Mouse (Mus musculus) midbrain, embryonic 10.5 days (tissue): ENCODE results near the gene Gm14139. TPM values are rescaled to one million over a fixed set of nuclear protein-coding genes. Genes with fewer than 3 reads are reported as not detected.
"Not testable (repeated sequence)": the region's sequence is repeated elsewhere in the genome, so short reads cannot be mapped to it uniquely, and the experiment has no call there.

ENCODE experiments used
- DNase-seq: peaks from one replicate; pipeline ENCODE4 v3.0.0-alpha.2; 2017; ENCODE audit warnings: low spot score
- H3K27ac ChIP-seq: fragments of 300-500 bp; sonication (generic); replicated peaks from 2 replicates; pipeline ENCODE4 v1.5.1; 2016; ENCODE audit warnings: mild to moderate bottlenecking
- H3K27me3 ChIP-seq: fragments of 300-500 bp; sonication (generic); 2 replicates; pipeline ENCODE4 v1.6.1; 2016; ENCODE audit warnings: low read depth, mild to moderate bottlenecking; ENCODE audit not compliant: poor library complexity, severe bottlenecking
- H3K36me3 ChIP-seq: fragments of 300-500 bp; sonication (generic); 2 replicates; pipeline ENCODE4 v1.6.1; 2016; ENCODE audit warnings: mild to moderate bottlenecking, moderate library complexity
- H3K4me1 ChIP-seq: fragments of 300-500 bp; sonication (generic); 2 replicates; pipeline ENCODE4 v1.6.1; 2016
- H3K4me3 ChIP-seq: fragments of 300-500 bp; sonication (generic); 2 replicates; pipeline ENCODE4 v1.5.1; 2016; ENCODE audit warnings: mild to moderate bottlenecking, moderate library complexity
- H3K9me3 ChIP-seq: fragments of 300-500 bp; sonication (generic); replicated peaks from 2 replicates; pipeline ENCODE4 v1.6.1; 2016; ENCODE audit warnings: mild to moderate bottlenecking
- WGBS: fragments of 180-500 bp; shearing (Covaris S2); methylation state at CpG from one replicate; pipeline ENCODE4 v1.1.7; 2016; 5-methylcytosine and 5-hydroxymethylcytosine counted together
- polyA plus RNA-seq: library from polyadenylated mRNA; unstranded; fragments of >200 nt; fragmentation: Nextera tagmentation; extraction: Ambion mirVana; gene quantifications from 2 replicates; pipeline ENCODE4 v1.2.1, GENCODE M21; 2016

Gene Gm14139
- polyA plus RNA-seq = 0.12 TPM in 1 of 2 replicates, not detected in the other

DNA sequence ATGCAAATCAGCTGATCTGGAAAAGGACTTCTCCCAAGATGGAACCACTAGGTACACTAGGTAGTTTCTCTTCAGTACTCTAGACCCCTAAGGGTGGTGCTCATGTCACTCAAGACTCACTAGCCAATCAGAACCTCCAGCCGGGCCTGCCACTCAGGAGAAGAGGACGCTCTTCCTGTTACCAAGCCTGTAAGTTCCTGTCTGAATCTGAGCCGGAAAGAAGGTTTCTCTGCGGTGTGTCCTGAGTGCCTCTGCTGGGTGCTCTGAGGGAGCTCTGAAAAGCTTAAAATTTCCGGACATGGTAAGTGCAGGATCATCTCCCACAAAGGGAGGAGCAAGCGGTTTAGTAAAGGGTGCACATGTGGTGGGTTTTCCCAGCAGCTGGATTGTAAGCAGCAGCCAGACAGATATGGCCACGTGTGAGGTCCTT is at the start of gene Gm14139:
TSS of gene Gm14139 (plus strand) at position 186 of the 430 bp plus-strand sequence.
- 76% methylated on average over 7 of the region's 7 CpGs for WGBS

DNA sequence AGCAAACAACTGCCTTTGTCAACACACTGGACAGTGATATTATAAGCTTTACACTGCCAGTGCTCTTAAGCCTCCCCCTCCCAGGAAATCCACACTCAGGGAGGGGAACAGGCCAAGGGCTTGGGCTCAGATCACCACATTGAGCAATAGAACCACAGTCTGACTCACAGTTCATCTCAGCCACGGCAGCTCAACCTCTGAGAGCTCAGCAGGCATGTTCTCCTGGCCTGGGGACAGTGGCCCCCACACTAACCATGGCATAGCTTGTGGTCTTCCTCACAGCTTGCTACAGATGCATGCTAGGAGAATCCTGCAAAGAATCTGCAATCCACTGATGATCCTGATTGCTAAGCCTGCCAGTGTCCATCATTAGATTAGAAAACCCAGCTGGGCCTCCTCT is 49.6 kb upstream of the Gm14139 start:
- not testable (repeated sequence) for H3K4me1 ChIP-seq, H3K4me3 ChIP-seq, H3K27ac ChIP-seq, H3K27me3 ChIP-seq, DNase-seq
- H3K36me3 ChIP-seq = peaks cover 66% of the 10 kb centered on the region
- 79% methylated on average over 1 of the region's 1 CpGs for WGBS
- peaks cover 45% of the 10 kb centered on the region for H3K9me3 ChIP-seq

More for the DNA sequence above, at the start of gene Gm14139:
- H3K27me3 ChIP-seq, H3K4me3 ChIP-seq, H3K4me1 ChIP-seq, H3K36me3 ChIP-seq, DNase-seq, H3K27ac ChIP-seq: not testable (repeated sequence)
- peaks cover 17% of the 10 kb centered on the region; the same call in 1 of the 2 replicates for H3K9me3 ChIP-seq

DNA sequence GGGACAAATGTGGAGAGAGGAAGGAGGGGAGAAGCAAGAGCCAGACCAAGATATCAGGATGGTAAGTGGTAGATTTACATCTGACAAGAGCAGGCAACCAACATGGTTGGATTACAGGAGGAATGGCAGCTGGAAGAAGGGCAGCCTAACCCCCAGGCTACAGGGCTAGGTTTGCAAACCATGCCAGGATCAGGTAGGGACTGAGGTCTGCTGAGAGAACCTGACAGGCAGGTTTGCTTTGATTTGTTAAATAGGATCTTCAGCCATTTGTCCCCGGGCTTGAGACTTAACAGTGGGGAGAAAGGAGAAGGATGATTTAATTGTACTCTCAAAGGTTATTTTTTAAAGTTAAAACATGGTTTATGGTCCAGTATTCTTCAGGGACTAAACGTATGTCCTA is 48.8 kb upstream of the Gm14139 start:
- Histone ChIP-seq H3K4me3 (no peak overlapping the region), H3K4me1 (peaks cover 9% of the 10 kb centered on the region), H3K27ac (no peak overlapping the region), H3K36me3 (peaks cover 58% of the 10 kb centered on the region), H3K27me3 (no peaks in the 10 kb centered on the region), H3K9me3 (peaks cover 38% of the 10 kb centered on the region)
- 86% methylated on average over 2 of the region's 2 CpGs for WGBS
- DNase-seq = no peak

DNA sequence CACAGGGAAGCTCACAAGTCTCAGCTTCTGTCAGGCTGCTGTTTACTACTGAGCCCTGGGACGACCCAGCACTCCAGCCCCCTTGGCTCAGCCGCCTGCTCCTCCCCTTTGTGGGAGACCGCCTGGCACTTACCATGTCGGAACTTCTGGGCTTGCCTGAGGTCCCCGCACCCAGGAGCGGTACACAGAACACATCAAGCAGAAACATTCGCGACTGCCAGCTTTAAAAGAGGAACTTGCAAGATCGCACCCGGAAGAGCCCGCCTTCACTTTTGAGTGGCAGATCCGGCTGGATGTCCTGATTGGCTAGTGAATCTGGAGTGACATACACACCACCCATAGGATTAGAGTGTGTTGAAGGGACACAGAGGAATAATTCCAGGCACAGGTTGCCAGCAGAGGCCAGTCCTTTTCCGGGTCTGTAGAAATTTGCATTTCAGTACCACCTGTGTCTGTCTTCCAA is 45.1 kb upstream of the Gm14139 start, which contains the start of gene Zfp120:
TSS of gene Zfp120 (minus strand) at position 274 of the 463 bp plus-strand sequence.
- peak; percentile 80 for DNase-seq
- Histone ChIP-seq H3K4me1 (peaks cover 9% of the 10 kb centered on the region), H3K27ac (peak within 1 kb of the TSS; percentile 86), H3K9me3 (peaks cover 9% of the 10 kb centered on the region; the same call in 1 of the 2 replicates), H3K36me3 (peaks cover 28% of the 10 kb centered on the region), H3K4me3 (peak within 1 kb of the TSS; percentile 85), H3K27me3 (no peaks in the 10 kb centered on the region)
- WGBS = under 1% methylated on average over 13 of the region's 13 CpGs

DNA sequence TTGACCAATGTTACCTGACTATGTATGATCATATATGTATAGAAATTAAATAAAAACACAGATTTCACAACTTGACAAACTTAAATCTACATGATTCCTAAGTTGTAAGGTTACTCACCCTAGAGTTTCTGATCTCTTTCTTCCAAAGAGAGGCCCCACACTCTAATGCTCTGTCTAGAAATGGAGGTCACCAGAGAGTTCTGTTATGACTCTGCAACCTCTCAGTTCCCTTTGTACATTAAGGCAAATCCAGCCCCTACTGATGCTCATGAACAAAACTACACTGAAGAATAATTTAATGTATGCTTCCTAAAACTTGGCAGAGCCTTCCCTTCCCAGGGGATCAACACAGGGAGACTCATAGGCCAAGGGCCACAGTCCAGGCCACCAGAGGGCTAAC is 14.9 kb upstream of the Gm14139 start:
- 0 out of 2 replicates have a peak, but pooled peaks cover 2% of the 10 kb centered on the region for H3K9me3 ChIP-seq
- no peak overlapping the region for H3K4me3 ChIP-seq
- no peaks in the 10 kb centered on the region for H3K27me3 ChIP-seq
- H3K4me1 ChIP-seq = no peaks in the 10 kb centered on the region
- DNase-seq = no peak
- no peaks in the 10 kb centered on the region for H3K36me3 ChIP-seq
- no peak overlapping the region for H3K27ac ChIP-seq

DNA sequence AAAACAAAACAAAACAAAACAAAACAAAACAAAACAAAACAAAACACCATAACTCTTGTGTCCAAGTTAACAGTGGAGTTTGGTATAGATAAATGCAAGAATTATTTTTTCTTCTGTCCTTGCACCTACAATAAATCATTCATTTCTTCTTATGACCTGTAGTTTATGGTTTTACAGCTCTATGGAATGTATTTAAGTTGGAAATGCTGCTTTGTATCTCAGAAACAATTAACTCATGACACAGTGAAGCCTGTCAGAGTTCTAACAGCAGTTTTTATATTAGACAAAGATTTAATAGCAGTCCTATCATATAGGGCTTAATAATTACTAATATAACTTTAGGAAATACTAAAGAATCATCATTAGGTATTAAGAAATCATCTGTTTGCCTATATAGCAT is 7.7 kb upstream of the Gm14139 start:
- Histone ChIP-seq H3K4me3 (no peak overlapping the region), H3K4me1 (no peaks in the 10 kb centered on the region), H3K9me3 (peaks cover 28% of the 10 kb centered on the region; the same call in 1 of the 2 replicates), H3K36me3 (no peaks in the 10 kb centered on the region), H3K27ac (no peak overlapping the region), H3K27me3 (no peaks in the 10 kb centered on the region)
- no peak for DNase-seq

DNA sequence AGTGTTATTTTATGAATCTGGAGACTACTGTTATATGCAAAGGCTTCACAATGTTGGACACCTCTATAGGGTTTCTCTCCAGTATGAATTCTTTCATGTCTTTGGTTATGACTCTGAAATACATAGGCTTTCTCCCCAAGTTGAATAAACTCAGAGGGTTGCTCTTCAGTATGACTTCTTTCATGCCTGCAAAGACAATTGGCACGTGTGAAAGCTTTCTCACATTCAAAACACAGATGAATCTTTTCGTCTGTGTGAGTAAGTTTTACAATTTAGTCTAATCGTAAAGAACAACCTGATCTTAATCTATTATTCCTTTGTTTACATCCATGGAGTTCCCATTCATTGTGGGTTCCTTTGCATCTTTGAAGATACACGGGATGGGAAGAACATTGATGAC is 2.0 kb upstream of the Gm14139 start, which contains the start of gene Gm10770:
TSS of gene Gm10770 (minus strand) at position 101 of the 400 bp plus-strand sequence.
- not testable (repeated sequence) for DNase-seq, H3K4me1 ChIP-seq, H3K36me3 ChIP-seq, H3K27me3 ChIP-seq, H3K4me3 ChIP-seq, H3K27ac ChIP-seq
- WGBS = 86% methylated on average over 4 of the region's 4 CpGs
- peaks cover 28% of the 10 kb centered on the region; the same call in 1 of the 2 replicates for H3K9me3 ChIP-seq

DNA sequence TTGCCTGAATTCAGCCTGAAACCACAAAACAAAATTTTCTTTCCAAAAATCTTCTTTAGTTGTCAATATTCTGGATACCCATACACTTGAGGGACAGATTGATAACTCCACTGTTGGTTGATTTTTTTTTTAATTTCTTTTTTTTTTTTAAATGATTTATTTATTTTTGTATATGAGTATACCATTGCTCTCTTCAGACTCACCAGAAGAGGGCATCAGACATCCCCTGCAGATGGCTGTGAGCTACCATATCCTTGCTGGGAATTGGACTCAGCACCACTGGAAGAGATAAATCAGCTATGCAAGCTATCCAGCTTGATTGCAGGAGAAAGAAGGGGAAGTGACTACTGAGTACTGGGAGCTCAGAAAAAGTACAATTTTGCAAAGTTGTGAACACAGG is 509 bp upstream of the Gm14139 start:
- H3K4me1 ChIP-seq, H3K36me3 ChIP-seq: not testable (repeated sequence)
- peaks cover 22% of the 10 kb centered on the region; the same call in 1 of the 2 replicates for H3K9me3 ChIP-seq

DNA sequence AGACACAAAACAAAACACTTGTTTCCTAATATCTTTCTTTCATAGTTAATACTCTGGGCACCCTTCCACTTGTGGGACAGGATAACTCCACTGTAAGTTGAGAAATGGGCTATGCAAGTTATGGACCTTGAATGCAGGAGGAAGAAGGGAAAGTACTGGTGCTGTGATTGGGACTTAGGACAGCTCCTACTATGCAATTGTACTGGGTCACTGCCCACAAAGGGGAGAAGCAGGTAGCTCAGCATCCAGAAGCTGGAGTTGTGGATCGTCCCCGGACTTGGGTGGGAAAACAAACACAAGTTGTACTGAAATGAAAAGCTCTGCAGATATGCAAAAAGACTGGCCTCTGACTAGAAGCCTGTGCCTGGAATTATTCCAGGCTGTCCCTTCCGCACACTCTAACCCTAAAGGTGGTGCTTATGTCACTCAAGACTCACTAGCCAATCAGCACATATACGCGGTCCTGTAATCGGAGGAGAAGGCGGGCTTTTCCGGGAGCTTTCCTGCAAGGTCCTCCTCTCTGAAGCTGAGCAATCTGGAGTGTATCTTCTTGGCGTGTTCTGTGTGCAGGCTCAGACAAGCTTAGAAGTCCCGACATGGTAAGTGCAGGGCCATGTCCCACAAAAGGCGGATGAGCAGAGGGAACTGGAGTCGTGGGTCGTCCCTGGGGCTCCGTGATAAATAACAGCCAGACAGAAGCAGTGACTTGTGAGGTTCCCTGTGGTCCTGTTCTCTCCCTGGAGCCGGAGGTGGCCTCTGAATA is 36.2 kb downstream of the Gm14139 start, which contains the start of gene Zfp937:
TSS of gene Zfp937 (plus strand) at position 474 of the 763 bp plus-strand sequence.
- H3K27me3 ChIP-seq, H3K9me3 ChIP-seq, H3K4me1 ChIP-seq: not testable (repeated sequence)
- DNase-seq = peak; percentile 63
- Histone ChIP-seq H3K4me3 (peak within 1 kb of the TSS; percentile 54), H3K27ac (peak within 1 kb of the TSS; percentile 76), H3K36me3 (peaks cover 10% of the 10 kb centered on the region; the same call in 1 of the 2 replicates)
- 3% methylated on average over 15 of the region's 15 CpGs for WGBS

More for the DNA sequence above, 509 bp upstream of the Gm14139 start:
- DNase-seq, H3K27ac ChIP-seq, H3K27me3 ChIP-seq, H3K4me3 ChIP-seq: not testable (repeated sequence)

DNA sequence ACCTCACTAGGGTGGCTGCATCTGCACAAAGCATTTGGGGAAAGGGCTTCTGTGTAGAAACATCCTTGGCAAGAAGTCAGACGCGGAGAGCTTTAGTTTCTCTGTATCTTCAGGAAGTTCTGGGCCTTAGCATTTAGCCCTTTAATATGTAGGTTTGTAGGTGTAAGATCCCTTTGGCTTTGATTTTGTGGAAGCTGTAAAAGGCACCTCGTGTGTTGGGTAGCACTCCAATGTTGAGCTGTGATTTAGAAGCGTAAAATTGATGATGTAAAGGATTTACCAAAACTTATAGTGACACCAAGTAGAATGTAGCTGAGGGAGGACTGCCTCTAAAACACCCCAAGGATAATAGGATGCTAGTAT is 36.8 kb downstream of the Gm14139 start:
- 24% methylated on average over 4 of the region's 4 CpGs for WGBS
- H3K27me3 ChIP-seq, DNase-seq, H3K9me3 ChIP-seq, H3K4me1 ChIP-seq: not testable (repeated sequence)
- peaks cover 12% of the 10 kb centered on the region for H3K36me3 ChIP-seq
- peak overlapping the region; percentile 76 for H3K27ac ChIP-seq
- peak overlapping the region; percentile 54 for H3K4me3 ChIP-seq

DNA sequence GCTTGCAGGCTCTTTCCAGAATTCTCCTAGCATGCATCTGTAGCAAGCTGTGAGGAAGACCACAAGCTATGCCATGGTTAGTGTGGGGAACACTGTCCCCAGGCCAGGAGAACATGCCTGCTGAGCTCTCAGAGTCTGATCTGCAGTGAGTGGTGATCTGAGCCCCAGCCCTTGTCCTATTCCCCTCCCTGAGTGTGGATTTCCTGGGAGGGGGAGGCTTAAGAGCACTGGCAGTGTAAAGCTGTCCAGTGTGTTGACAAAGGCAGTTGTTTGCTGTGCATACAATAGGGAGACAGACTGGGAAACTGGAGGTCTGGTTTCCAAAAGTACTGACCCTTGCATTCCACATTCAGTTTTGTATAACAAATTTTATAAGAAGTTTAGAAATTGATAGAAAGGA is 41.7 kb downstream of the Gm14139 start:
- not testable (repeated sequence) for H3K27me3 ChIP-seq, H3K4me3 ChIP-seq, DNase-seq, H3K9me3 ChIP-seq, H3K27ac ChIP-seq, H3K4me1 ChIP-seq
- peaks cover 12% of the 10 kb centered on the region for H3K36me3 ChIP-seq
